Mouse (Mus musculus) heart, adult 8-10 months (tissue): ENCODE results near the gene Loxl4. TPM values are rescaled to one million over a fixed set of nuclear protein-coding genes. Genes with fewer than 3 reads are reported as not detected.

Experiments used
- DNase-seq: peaks from one replicate; pipeline ENCODE4 v3.0.0; 2022; ENCODE audit warnings: low spot score
- total RNA-seq, 4 experiments: library from RNA; stranded (reverse); gene quantifications; 2 replicates each; pipeline ENCODE4 v1.2.4; 2022

Loxl4 gene
- 1 to 10 TPM in 1 of 4 experiments, under 1 TPM in 3; 0.60 to 1.1 (median 0.81) TPM for total RNA-seq

DNA sequence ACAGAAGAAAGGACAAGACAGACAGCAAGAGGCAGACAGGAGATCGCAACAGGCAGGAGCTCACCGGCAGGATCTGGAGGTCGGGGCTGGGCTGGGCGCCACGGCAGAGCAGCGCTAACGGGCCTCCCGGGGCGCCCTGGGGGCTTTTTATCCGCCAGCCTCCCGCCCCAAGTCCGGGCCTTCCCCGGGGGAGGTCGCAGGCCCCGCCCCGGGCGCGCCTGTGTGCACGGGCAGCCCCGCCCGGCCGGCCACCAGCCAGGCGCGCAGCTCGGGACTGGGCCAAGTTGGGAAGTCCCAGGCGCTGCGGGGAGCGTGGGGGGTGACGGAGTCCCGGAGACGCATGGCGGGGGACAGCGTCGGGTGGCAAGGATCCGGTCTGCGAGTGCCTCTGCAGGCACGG, at the start of gene Loxl4:
Gene Loxl4, minus strand, starts transcription at position 160 of the 400 bp plus-strand sequence.
- DNase-seq = peak; percentile 71

DNA sequence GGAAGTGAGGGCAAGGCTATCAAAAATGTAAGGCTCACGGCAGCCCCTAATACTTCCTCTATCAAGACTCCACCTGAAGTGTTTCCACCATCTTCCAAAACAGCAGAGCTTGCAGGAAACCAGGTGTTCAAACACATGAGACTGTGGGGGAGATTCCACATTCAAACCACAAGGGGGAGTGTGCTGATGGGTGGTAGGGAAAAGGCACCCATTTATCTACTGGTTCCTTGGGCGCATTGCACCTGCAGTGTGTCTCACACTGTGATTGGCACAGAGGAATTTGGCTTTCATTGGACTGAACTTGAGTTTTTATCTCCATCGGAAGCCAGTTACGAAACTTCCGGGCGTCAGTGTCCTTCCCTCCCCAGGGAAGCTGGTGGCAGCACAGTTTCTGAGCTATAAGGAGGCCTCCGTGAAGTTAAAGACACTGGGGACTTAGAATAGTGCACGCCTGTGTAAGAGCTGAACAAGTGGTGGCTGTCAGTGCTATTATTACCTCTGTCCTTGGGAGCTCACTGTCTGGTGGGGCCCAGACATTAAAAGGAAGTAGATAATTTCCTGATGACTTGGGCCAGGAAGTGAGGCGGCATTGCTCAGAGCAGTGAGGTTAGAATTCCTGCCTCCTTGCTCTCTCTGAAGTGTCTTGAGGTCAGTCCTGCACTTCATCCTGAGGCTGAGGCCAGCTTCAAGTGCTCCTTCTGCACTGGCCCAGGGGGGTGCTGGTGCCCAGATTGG, 49.0 kb upstream of the Loxl4 start:
- DNase-seq = no peak

DNA sequence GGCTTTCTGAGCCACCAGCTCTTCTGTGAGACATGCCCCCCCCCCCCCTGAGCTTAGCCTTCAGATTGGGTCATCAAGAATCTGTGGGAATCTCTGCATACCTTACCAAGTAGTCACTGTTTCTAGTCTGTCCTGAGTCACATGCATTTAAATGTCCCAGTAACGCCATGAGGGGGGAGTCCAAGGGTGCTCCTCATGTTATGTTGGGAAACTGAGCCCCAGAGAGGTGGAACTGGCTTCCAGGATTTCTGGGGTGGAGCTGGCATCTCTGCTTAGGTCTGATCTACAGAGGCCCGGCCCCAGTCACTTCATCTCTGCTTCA, 47.6 kb upstream of the Loxl4 start:
- no peak for DNase-seq

DNA sequence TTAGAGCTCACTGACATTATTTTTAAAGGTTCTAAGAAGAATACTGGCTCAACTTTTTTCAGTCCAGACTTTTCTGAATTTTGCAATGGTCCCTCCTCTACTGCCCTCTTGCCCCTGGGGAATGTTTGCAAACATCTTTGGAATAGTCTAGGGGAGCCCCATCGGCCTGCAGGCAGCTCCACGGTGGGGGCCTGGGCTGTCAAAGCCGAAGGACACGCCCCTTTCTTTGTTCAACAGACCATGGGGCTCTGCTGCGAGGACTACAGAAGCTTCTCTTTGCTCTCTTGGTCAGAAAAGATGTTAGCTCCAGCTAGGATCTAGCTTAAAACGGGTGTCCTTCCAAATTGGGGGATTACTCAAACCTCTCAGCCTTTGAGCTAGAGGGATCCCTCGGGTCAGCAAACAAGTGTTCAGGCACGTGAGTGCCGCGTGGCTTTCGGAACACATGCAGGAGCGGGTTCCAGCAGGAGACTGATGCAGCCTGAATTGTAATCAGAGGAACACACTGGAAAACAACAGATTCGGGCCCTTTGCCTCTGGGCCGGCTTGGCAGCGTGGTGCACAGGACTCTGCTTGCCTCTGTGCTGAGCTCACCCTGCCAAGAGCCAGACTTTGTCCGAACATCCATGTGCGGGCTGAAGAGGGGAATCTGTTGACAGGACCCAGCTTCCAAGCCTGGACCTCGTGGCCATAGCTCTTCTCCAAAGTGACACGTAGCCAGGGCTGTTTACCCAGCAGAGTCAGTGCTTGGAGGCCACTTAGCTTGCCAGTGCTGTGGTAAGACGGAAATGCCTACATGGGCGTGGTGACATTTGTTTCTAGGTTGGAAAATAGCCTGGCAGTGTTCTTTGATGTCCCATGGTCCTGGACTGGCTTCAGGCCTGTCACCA, 47.0 kb upstream of the Loxl4 start:
- DNase-seq = peak; percentile 90

DNA sequence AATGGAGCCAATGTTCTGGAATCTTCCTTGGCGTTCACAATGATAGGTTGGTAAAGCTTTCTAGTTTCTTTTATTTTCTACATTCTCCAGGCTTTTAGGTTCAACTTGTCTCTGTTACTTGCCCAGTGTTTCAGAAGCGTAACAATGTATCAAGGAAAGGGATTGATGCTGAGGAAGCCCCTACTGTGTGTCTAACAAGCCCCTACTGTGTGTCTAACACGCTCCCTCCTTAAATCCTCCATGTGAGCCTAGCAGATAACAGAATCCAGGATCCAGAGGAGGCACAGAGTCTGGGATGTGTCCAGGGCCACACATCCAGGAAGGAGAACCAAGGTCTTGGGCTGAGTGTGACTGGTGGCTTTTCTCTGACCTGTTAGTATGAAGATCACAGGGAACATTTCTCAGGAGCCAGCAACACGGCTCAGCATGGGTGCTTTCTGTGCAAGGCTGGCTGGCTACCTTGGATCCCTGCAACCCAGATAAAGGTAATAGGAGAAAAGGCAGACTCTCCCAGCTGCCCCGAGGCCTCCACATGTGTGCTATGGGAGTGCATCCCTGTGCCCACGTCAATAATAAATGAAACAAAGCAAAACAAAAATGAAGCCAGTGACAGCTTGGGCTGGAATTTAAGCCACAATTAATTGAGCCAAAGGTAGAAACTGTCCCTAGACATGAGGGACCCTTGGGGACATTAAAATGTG, 46.0 kb upstream of the Loxl4 start:
- DNase-seq = no peak

DNA sequence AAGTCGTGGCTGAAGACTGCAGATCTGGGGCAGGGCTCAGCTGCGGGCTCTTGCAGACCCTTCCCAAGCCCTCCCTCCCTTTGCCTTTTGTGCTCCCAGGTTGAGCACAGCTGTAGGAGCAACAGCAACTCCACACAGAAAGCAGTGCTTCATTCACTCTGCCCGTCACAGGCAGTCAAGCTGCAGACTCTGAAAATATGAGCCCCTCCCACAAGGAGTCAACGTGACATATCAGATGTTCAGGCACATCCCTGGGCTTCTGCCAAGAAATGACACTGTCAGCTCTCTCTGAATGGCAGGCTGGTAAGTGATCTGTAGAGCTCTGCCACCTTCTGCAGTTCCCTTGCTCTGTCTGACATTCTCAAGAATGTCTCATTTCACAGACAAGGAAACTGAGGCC, 45.2 kb upstream of the Loxl4 start:
- no peak for DNase-seq

DNA sequence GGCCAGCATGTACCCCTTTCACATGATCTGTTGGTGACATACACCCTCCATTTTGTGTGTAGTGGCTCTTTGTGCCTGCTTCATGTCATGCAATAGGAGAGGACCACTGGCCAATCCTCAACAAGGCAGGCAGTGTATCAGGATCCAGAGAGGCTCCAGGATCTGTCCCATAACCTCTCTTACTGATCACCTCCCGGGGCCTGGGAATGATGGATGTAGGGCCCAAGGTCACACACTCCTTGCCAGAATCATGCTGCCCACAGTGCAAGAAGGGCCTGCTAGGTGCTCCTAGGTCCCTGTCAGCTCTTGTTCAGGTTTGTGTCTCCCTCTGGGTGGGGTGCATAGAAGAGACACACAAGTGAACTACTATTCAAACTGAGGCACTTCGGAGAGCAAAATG, 44.7 kb upstream of the Loxl4 start:
- no peak for DNase-seq

DNA sequence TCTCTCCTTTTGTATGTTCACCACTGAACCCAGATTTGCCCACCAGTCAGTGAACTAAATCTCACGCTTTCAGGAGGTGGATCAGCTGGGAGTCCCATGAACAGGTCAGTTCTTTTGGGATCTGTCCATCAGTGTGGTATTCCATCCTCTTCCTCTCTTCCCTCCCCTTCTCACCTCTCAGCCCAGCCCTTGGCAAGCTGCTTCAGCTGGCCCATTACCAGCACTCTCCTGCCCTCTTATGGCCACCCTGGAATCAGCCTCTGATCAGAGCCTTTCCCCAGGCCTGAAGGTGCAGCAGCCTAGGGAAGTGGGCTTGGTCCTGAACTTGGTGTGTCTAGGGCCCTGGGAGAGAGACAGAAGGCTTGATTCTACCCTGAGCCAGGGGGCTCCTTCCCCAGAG, 42.4 kb upstream of the Loxl4 start:
- peak; percentile 68 for DNase-seq

DNA sequence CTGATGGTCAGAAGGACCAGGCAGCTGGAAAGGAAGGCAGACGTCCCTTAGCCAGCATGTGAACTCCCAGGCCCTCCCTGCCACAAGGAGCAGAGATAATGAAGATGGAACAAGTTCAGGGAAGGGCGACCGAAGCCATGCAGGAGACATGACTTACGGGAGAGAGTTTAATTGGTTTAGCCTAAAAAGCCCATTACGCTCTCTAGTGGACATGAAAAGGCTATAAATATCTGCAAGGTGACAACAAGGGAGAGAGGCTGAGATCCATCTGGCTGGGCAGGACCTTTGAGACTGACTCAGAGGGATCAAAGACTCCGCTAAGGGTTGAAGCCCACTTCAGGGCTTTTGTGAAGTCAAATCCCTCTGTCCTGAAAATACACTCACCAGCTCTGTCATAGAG, 40.5 kb upstream of the Loxl4 start:
- DNase-seq = no peak

DNA sequence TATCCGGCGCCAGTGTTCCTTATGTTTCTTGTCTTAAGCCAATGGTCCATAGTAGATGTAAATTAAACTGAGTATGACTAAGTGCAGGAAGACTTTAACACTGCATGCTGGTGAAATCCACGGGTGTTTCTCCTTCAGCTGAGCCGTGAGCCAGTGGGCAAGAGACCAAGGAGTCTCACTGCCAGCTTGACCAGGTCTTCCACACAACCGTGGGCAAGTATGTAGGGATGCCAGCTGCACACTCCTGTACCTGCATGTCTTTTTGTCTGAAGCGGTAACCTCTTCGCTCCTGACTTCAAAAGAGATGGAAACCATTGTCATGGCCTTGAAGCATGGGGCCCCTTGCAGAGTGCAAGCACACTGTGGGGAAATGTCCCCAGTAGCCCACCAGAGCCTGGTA, 39.8 kb upstream of the Loxl4 start:
- DNase-seq = no peak

DNA sequence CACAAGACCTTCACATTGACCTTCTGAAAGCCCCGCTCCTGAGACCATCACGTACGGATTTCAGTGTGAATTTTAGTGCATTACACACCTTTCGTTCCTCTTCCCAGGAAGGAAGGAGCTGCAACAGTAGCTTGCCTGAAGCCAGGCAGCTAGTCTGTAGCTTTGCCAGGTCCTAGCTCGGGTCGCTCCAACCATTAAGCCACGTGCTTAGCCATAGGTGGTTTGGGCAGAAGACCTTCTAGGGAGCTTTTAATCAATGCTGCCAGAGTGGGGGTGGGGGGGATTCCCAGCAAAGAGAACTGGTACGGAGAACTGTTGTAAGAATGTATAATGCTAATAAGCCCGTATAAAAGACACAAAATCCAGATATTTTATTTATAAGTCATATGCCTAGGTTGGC, 27.6 kb upstream of the Loxl4 start:
- no peak for DNase-seq

DNA sequence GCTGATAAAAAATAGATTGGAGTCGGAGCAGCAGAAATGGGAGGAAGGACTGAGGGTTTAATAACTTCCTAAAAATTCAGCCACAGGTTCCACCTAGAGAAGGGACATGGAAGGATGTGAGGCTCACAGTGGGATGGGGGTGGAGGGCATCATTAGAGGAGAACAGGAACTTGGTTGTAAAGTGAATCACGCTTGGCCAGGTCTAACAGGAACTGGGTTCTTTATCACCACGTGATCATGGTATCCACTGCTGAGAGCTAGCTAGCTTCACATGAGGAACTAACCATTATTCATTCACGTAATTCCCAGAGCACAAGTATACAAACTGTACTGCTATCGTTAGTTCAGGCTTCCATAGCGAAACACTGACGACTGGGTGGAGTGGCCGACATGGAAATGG, 26.9 kb upstream of the Loxl4 start:
- DNase-seq = no peak

DNA sequence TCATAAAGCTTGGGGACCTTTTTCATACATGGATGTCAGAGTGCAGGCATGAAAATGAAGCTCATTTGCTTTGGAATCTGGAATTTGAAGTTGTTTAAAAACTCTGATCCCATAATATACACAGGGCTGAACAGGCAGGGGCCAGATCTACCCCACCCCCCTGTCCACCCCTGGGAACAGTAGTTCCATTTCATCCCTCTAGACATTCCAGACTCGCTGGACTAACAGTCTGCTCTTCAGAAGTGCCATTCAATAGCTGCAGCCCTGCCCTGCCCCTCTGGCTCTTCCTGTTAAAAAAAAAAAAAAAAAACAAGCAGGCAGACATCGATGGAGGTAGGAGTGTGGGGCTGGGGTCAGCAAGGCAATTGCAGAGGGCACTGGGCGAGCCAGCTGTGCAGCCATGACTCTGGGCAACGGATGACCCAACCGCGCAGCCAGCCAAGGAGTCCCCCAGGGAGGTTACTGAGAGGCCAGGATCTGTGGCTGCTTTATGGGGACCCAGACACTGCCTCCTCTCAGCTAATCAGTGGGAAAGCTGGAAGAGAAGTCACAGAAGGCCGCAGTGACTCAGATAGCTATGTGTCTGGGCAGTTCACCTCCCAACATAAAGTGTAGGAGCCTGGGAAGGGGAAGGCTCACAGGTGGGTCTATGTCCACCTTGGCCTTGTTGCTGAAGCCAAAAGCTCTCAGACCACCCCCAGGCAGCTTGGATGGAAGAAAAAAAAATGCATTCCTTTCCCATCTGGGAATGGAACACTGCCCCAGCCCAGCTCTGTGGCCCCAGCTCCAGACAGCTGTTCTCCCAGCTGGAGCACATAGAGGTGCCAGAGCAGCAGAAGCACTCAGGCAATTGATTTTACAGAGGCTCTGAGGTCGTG, 26.2 kb upstream of the Loxl4 start:
- DNase-seq = no peak

DNA sequence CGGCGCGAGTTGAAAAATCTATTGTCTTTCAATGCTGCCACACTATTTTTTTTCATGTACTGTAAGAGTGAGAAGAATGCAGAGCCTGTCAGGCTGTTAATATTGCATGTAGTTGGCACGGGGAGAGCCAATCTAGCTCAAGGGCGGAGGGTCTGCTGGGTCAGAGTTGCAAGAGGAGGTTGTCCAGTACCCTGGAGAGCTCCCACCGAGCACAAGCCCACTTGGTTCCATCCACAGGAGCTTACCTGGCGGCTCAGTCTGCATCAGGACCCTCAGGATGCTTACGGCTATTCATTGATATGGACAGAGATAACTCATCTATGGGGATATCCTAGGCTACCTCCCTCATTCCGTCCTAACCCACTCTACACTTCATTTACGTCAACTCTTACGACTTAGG, 24.0 kb upstream of the Loxl4 start:
- DNase-seq = no peak

DNA sequence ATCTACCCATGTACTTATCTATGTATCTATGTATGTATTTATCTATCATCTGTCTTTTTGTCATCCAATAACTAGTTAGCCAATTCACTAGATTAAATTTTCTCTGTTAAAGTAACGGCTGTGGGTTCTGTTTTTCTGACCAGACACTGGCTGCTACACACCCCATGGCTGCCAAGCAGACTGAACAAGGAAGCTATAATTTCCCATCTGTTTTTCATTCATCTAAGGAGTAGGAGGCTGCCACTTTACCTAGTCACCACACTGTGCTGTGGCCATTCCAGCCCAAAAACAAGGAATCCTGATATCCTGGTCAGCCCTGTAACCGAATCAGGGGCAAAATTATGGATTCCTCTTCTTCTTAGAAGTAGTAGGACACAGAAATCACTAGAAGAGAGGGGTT, 21.0 kb upstream of the Loxl4 start:
- DNase-seq = no peak

DNA sequence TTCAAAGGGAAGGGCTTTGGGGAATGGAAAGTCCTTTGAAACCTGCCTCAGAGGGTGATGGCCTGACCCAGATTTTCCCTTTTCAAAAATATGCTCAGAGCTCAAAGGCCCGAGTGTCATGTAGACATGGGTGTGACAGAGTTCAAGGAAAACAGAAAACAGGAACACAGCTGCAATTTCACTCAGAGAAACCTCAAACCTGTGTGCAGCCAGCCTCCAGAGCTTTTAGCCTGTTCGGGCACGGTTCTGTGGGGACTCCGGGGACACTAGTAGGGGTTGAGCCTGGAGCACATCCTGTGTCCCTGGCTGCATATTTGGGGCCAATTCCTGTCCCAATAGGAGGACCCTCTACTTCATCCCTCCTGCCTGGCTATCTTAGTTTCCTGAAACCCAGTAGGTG, 19.7 kb upstream of the Loxl4 start:
- DNase-seq = no peak

DNA sequence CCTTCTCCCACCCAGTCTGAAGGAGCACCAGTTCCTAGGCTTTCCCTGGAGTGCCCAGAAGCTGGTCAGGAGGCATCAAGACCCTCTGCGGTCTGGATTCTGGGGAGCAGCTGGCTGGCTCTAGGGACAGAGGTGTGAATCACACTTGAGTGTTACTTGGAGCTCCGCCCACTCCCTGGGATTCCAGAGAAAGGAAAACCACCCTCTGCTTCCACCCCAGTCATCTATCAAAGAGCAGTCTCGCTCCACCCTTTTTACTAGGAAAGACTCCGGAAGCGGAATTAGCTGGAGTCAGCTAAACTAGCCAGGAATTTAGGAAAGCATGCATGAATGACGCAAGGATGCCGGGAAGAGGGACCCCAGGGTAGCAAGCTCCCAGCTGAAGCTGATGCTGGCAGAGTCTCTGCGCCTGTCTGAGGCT, 18.9 kb upstream of the Loxl4 start:
- peak; percentile 60 for DNase-seq

DNA sequence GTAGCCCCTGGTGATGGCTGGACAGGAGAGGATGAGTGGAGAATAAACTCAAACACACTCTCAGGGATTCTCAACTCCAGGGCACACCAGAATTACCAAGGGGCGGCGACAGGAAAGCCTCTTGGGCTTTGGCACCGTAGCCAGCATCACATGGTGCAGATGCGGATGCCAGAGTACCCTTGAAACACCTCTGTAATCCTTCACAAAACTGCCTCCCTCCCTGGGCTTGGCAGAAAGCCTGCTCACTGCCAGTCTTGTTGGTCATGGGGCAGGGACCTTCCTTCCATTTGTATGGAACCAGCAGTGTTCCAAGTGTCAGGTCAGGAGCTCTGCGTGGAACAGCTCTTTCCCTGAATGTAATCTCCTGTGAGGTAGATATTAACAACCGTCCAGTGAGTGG, 15.5 kb upstream of the Loxl4 start:
- peak; percentile 50 for DNase-seq

DNA sequence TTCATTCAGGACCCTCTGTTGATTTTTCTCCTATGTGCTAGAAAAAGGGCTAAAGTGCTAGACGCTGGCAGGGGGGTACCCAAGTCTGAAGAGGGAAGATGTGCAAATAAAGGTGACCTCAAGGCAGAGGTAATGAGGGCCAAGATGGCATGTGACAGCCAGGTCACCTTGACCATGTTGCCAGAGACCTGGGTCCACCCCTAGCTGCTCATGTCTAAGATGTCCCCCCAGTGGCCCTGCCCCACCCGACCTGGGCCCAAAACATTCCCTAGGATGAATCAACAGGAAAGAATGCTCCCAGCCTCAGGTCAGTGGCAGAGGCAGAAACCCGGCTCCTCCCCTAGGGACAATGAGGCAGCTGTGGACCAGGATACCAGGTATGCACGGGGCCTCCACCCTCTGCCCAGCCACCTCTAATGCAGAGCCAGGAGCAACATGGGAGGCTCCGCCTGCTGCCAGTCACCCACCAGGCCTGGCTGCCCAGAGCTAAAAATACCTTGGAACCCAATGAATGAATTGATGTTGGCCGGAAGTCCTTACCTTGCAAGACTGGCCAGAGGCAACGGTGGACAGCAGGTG, 1.1 kb upstream of the Loxl4 start:
- DNase-seq = no peak

DNA sequence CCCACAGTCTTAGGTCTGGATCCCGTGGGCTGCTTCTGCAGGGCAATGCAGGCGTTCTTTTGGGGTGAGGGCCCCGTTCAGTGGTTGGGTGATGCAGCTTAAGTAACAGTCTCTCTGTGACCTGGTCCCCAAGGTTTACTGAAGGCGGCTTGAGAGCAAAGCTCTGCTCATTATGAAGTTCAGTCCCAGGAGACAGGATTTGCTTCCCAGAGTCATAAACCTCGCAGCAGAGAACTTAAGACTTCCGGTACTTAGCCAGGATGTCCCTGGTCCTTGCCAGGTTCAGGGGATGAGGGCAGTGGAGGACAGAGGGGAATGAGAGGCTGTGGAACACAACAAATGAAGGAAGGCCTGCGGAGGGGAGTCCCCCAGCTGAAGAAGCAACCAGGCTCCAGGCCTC, 503 bp upstream of the Loxl4 start:
- DNase-seq = peak; percentile 20

DNA sequence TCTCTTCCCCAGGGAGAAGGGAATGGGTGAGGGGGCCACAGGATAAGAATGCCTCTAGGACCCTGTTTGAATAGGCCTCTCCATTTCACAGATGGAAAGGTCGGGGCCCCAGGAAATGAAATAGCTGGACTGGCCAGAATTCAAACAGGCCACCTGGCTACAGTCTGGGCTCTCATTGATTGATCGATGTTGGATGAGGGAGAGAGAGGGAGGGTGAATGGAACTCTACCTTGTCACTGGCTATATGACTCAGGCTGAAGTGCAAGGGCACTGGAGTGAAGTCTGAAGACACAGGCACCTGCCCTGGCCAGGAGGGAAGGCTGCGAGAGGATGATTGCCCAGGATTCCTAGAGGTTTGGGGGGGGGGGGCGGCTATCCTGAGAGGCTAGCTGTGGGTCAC, 867 bp downstream of the Loxl4 start:
- no peak for DNase-seq
